Mouse (Mus musculus) forebrain, postnatal 0 days (tissue): ENCODE results near the gene Bhlhe41. TPM values are rescaled to one million over a fixed set of nuclear protein-coding genes. Genes with fewer than 3 reads are reported as not detected.

Experiments
- ATAC-seq: fragments of 200-750 bp; cut with Nextera tagmentation; 2 replicates; pipeline ENCODE4 v1.8.0; 2017; ENCODE audit warnings: mild to moderate bottlenecking, moderate library complexity
- DNase-seq: peaks from one replicate; pipeline ENCODE4 v3.0.0-alpha.2; 2015
- H3K27ac ChIP-seq: fragments of 300-500 bp; sonication (generic); 2 replicates; pipeline ENCODE4 v1.5.1; 2014; ENCODE audit warnings: low read depth, mild to moderate bottlenecking, antibody characterized with exemption, low read length, moderate library complexity, mixed read lengths
- H3K27me3 ChIP-seq: fragments of 300-500 bp; sonication (generic); 2 replicates; pipeline ENCODE4 v1.6.1; 2014; ENCODE audit warnings: mild to moderate bottlenecking, low read length, mixed read lengths; ENCODE audit not compliant: insufficient read depth
- H3K36me3 ChIP-seq: fragments of 300-500 bp; sonication (generic); 2 replicates; pipeline ENCODE4 v1.6.1; 2014; ENCODE audit warnings: mild to moderate bottlenecking, moderate library complexity; ENCODE audit not compliant: insufficient read depth
- H3K4me1 ChIP-seq: fragments of 300-500 bp; sonication (generic); 2 replicates; pipeline ENCODE4 v1.6.1; 2014; ENCODE audit warnings: antibody characterized with exemption; ENCODE audit not compliant: insufficient read depth
- H3K4me2 ChIP-seq: fragments of 300-500 bp; sonication (generic); 2 replicates; pipeline ENCODE4 v1.6.1; 2014; ENCODE audit warnings: low read depth, mild to moderate bottlenecking, moderate library complexity
- H3K4me3 ChIP-seq: fragments of 300-500 bp; sonication (generic); 2 replicates; pipeline ENCODE4 v1.5.1; 2014; ENCODE audit warnings: low read depth, low read length, mixed read lengths
- H3K9ac ChIP-seq: fragments of 300-500 bp; sonication (generic); 2 replicates; pipeline ENCODE4 v1.6.1; 2014; ENCODE audit warnings: mild to moderate bottlenecking
- H3K9me3 ChIP-seq: fragments of 300-500 bp; sonication (generic); 2 replicates; pipeline ENCODE4 v1.6.1; 2016; ENCODE audit warnings: low read length
- CTCF ChIP-seq: sonication (generic); IDR thresholded peaks from 2 replicates; pipeline ENCODE4 v1.5.1; 2016; ENCODE audit warnings: antibody characterized with exemption, control low read depth, low read depth
- WGBS: fragments of 180-500 bp; shearing (Covaris S2); extraction: QIAGEN DNeasy Blood & Tissue Kit; methylation state at CpG from one replicate; pipeline ENCODE4 v1.1.7; 2014; 5-methylcytosine and 5-hydroxymethylcytosine counted together
- polyA plus RNA-seq: library from polyadenylated mRNA; unstranded; fragments of >200 nt; fragmentation: Nextera tagmentation; extraction: Ambion mirVana; gene quantifications from 2 replicates; pipeline ENCODE4 v1.2.1, GENCODE M21; 2015
- total RNA-seq: library from RNA; depleted of rRNA; stranded (reverse); fragments of >200 nt; gene quantifications from 2 replicates; pipeline ENCODE4 v1.2.3, GENCODE M21; 2014; rRNA removed

The Bhlhe41 gene
- total and polyA plus RNA-seq, 2 experiments from 2014 or later = 4.1 to 5.2 TPM

DNA sequence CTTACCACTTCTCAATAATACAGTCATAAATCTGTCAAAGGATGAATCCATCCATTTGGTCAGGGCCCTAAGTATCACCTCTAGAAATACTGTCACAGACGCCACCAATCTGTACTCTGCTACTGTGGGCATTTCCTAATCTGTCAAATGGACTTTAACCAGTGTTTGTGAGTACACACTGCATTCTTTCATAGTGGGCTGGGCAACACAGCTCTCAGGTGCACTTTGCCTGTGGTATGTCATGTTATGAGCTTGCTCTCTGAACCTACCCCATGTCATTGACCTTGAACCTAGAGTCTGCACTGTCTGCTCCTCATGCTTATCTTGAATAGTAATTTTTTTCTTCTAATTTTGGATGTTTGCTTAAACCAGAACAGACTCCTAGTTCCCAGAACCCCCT, 54.2 kb downstream of the Bhlhe41 start:
- H3K9me3 ChIP-seq = no peaks in the 10 kb centered on the region
- WGBS = 92% methylated on average over 1 of the region's 1 CpGs
- TF ChIP-seq CTCF = no peak
- no peaks in the 10 kb centered on the region for H3K27me3 ChIP-seq
- DNase-seq (no peak), ATAC-seq (no peak)
- no peaks in the 10 kb centered on the region for H3K4me1 ChIP-seq
- no peak overlapping the region for H3K27ac ChIP-seq
- no peak overlapping the region for H3K4me3 ChIP-seq
- H3K36me3 ChIP-seq = no peaks in the 10 kb centered on the region
- H3K9ac ChIP-seq = no peak overlapping the region
- H3K4me2 ChIP-seq = no peak overlapping the region

DNA sequence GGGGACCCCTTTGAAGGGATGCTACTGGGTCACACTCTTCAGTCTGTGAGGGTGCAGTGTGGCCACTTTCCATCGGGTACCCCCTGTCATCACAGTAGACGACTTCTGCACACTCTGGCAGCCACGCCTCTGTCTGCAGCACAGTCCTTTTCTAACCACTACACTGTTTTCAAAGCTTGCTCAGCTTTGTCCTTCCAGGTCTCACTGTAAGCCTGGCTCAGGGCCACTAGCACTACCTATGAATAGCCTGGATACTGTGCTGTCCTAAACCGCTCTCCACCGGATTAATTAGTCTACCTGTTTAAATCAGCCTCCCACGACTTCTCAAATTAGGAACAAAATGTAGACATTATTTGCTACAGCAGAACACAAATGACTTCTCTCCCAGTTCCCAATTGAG, 55.3 kb downstream of the Bhlhe41 start:
- DNase-seq = no peak
- no peak overlapping the region for H3K9ac ChIP-seq
- TF ChIP-seq CTCF = no peak
- H3K27ac ChIP-seq = no peak overlapping the region
- no peak overlapping the region for H3K4me3 ChIP-seq
- no peaks in the 10 kb centered on the region for H3K36me3 ChIP-seq
- H3K4me2 ChIP-seq = no peak overlapping the region
- no peaks in the 10 kb centered on the region for H3K9me3 ChIP-seq
- 45% methylated on average over 6 of the region's 6 CpGs for WGBS
- ATAC-seq = no peak
- no peaks in the 10 kb centered on the region for H3K27me3 ChIP-seq
- H3K4me1 ChIP-seq = no peaks in the 10 kb centered on the region

DNA sequence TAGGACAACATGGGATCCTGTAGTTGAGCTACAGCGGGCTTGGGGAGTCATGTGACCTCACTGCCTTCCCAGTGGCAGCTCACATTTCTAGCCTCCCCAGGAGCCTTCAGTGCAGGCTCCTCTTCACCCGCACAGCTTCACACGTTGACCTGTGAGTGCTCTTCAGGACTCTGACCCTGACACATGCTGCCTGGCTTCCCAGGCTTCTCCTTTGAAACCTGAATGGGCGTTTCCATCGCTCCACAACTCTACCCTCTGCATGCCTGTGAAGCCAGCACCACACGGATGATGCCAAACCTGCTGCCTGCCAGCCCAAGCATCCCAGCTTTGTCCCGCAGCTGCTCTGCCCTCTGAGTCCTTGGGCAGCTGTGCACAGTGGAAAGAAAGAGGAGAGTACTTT, 55.8 kb downstream of the Bhlhe41 start:
- 80% methylated on average over 7 of the region's 7 CpGs for WGBS
- no peaks in the 10 kb centered on the region for H3K27me3 ChIP-seq
- ATAC-seq = no peak
- no peak for TF ChIP-seq CTCF
- no peak overlapping the region for H3K4me3 ChIP-seq
- H3K27ac ChIP-seq = no peak overlapping the region
- DNase-seq = no peak
- no peak overlapping the region for H3K4me2 ChIP-seq
- no peaks in the 10 kb centered on the region for H3K9me3 ChIP-seq
- no peaks in the 10 kb centered on the region for H3K36me3 ChIP-seq
- no peaks in the 10 kb centered on the region for H3K4me1 ChIP-seq
- no peak overlapping the region for H3K9ac ChIP-seq

Other genes with a start within 250 kb of the Bhlhe41 start
- not detected in 2 replicates for gene Tuba3b, start 249.8 kb downstream of the Bhlhe41 start, total RNA-seq
- not detected in 2 replicates for gene Tuba3b, start 249.8 kb downstream of the Bhlhe41 start, polyA plus RNA-seq
- gene Rassf8, start 118.8 kb downstream of the Bhlhe41 start, total RNA-seq = 8.8 and 10.6 TPM in 2 replicates
- gene Rassf8, start 118.8 kb downstream of the Bhlhe41 start, polyA plus RNA-seq = 2.4 and 2.8 TPM in 2 replicates
- 3.2 and 4.3 TPM in 2 replicates for gene Sspn, start 66.1 kb upstream of the Bhlhe41 start, total RNA-seq
- gene Sspn, start 66.1 kb upstream of the Bhlhe41 start, polyA plus RNA-seq = 2.8 and 4.8 TPM in 2 replicates